Mouse (Mus musculus) frontal cortex, postnatal 36 days (tissue): ENCODE measurements around the gene Zfp385b.

Experiments
- DNase-seq, 2 experiments: peaks; one replicate each; pipeline ENCODE4 v3.0.0; 2022; ENCODE audit warnings: low spot score in 2 of 2

Gene Zfp385b

GRCm38 (mm10) chr2:77790846-77791245 lies 28.6 kb downstream of the Zfp385b start:
- DNase-seq: no peak

- no peak for DNase-seq
These were observed 29.1 kb downstream of the Zfp385b start for GRCm38 (mm10) chr2:77790295-77790694.

GRCm38 (mm10) chr2:77781390-77781789 lies 38.0 kb downstream of the Zfp385b start:
- DNase-seq: no peak

DNA sequence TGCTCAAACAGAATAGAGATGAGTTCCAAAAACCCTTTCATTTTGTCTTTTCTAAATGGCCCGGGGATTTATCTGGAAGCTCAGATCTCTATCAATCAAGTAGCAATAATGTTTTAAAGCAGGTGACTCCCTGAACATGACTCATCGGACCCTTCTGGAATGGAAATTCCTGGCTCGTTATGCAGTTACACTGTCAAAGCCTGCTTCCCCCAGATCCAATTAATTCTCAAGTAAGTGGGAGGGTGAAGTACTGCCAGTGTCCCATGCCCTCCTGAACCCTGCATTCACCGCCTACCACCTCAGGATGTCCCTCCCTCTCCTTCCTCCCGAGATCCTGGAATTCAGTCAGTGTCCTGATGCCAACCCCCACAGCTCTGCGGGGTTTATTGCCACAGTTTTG lies 41.7 kb downstream of the Zfp385b start:
- DNase-seq: no peak

- no peak for DNase-seq
These were observed 42.3 kb downstream of the Zfp385b start for GRCm38 (mm10) chr2:77777047-77777686.

DNA sequence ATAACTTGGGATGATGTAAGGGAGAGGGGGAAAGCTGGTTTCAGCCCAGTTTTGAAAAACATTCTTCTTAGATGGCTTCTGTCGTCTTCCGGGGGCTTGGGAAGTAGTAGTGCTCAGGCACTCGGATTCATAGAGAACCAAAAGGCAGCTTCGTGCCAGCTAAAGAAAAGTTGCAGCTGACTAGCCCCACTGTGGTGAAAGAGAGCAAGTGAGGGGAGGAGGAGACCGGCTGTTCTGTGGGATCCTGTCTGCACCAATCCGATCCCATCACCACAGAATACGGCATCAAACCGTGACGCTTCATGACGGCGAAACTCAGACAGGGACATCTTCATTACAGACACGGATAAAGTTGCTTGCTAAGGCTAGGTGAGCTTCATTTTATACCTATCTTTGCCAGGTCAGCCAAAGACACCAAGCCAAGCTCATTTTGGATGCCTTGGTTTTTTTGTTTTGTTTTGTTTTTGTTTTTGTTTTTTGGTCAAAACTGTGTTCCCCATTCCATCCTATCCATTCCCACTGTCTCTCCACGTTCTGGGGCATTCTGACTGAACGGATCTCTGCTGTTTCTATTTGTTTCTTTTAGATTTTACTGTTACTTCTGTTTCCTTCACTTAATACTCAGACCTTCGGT lies 44.1 kb downstream of the Zfp385b start:
- DNase-seq: no peak

DNA sequence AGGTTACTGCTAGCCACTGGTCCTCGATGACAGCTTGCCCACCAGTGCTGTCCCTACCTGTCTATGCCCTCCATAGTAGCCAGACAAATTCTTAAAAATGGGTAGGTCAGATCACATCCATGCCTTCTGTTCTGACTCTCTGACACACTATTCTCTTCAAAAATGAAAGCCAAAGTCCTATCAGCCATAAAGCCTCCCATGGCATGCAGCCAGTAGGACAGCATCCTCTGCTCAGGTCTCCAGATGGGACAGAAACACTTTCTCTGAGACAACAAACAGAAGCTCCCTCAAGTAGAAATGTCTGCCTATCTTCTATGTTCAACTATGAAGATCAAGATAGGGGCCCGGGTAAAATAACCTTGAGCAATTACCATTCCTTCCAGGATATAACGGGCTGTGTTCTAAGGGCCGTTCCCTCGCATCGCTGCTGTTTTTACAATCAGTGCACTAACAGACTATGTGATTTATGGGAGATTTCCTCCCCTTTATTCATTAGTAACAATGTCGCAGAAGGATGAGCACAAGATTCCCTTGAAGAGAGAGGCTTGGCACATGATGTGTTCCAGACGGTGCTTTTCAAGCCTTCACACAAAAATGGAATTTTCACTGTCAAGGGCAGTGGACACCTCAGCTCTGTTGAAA lies 49.3 kb downstream of the Zfp385b start:
- no peak for DNase-seq

GRCm38 (mm10) chr2:77768321-77768886 lies 51.0 kb downstream of the Zfp385b start:
- DNase-seq: peak; percentile 45 to 64

GRCm38 (mm10) chr2:77761967-77762366 lies 57.5 kb downstream of the Zfp385b start:
- no peak for DNase-seq

- peak; percentile 44 to 62 for DNase-seq
These were observed 60.9 kb downstream of the Zfp385b start for GRCm38 (mm10) chr2:77758403-77759071.

GRCm38 (mm10) chr2:77752491-77752890 lies 66.9 kb downstream of the Zfp385b start:
- no peak for DNase-seq

- DNase-seq: no peak
These were observed 69.8 kb downstream of the Zfp385b start for GRCm38 (mm10) chr2:77749631-77750030.

GRCm38 (mm10) chr2:77746417-77746816 lies 73.0 kb downstream of the Zfp385b start:
- DNase-seq: no peak

GRCm38 (mm10) chr2:77745246-77745645 lies 74.2 kb downstream of the Zfp385b start:
- DNase-seq: no peak

- DNase-seq: no peak
These were observed 77.1 kb downstream of the Zfp385b start for GRCm38 (mm10) chr2:77742359-77742758.

- no peak for DNase-seq
These were observed 89.2 kb downstream of the Zfp385b start for GRCm38 (mm10) chr2:77730196-77730595.

- DNase-seq: no peak
These were observed 92.6 kb downstream of the Zfp385b start for GRCm38 (mm10) chr2:77726798-77727197.

DNA sequence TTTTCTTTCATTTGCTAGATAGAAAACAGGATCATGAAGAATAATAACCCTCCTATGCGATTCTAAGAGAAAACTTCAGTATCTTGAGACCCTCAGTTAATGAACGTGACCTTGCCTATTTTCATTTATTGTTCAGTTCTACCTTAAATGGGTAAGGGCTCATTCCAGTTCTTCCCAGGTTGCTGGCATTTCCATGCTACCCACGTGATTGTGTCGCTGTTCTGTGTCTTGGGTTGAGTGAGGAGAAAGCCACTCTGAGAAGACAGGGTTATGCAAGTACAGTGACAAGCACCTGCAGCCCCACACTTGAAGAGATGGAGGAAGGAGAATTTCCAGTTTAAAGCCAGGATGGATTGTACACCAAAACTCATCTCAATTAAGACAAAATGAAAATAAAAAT lies 98.6 kb downstream of the Zfp385b start:
- no peak for DNase-seq

- no peak for DNase-seq
These were observed 103.1 kb downstream of the Zfp385b start for GRCm38 (mm10) chr2:77716367-77716766.

DNA sequence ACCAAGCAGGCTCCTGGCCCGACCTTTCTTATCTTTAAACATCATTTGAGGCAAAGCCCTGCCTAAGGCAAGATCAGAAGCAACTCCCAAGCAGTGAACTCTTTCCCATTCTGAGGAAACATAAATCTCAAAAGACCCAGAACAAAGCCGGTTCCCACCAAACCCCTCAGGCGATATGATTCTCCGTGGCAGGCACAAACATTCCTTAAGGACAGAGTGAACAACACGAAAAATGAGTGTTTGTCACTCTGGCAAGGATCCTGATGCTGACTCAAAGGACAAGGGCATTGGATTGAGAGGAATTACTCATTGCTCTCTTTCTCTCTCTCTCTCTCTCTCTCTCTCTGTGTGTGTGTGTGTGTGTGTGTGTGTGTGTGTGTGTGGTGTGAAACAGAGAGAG lies 105.6 kb downstream of the Zfp385b start:
- DNase-seq: no peak

DNA sequence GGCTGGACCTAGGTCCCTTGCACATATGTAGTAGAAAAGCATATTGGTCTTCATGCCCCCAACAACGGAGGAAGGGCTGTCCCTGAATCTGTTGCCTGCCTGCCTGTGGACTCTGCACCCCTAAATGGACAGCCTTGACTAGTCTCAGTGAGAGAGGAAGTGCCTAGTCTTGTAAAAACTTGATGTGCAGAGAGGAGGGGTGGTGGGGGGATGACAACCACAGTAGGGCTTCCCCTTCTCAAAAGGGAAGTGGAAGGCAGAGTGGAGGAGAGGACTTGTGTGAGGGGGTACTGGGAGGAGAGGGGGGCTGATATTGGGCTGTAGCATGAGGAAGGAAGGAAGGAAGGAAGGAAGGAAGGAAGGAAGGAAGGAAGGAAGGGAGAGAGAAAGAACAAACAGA lies 107.7 kb downstream of the Zfp385b start:
- DNase-seq: no peak

- peak; percentile 35 to 38 for DNase-seq
These were observed 110.1 kb downstream of the Zfp385b start for GRCm38 (mm10) chr2:77709206-77709794.
